Mouse (Mus musculus): ENCODE measurements around the gene Hoxc4. TPM values are rescaled to one million over a fixed set of nuclear protein-coding genes. Genes with fewer than 3 reads are reported as not detected.

Gene Hoxc4
- polyA plus RNA-seq, 1 experiment from 2014 or later, result 4.9 TPM

DNA sequence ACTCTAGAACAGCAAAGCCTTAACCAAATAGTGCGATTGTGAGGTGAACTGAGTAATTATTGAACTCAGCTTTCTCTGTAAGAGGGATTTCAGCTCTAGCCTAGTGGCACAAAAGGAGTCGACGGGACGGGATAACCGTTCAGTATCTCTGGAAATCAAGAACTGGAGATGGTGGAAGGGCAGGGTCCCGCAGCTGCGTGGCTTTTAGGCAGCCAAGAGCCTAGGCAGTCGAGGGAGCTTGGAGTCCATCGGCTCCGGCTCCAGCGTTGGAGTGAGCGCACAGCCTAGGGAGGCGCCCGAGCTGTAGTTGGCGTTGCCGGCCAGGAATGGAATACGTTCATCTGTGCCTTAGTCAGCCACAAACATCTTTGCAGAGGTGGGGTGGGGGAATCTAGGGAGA, 13.4 kb upstream of the Hoxc4 start:
- Histone ChIP-seq H3K36me3 (no peaks in the 10 kb centered on the region), H3K4me1 (peaks cover 51% of the 10 kb centered on the region), H3K9ac (no peak overlapping the region), H3K4me3 (no peak overlapping the region), H3K9me3 (no peaks in the 10 kb centered on the region), H3K4me2 (replicated peaks) (peak overlapping the region; percentile 33), H3K27me3 (peaks cover 100% of the 10 kb centered on the region), H3K27ac (no peak overlapping the region)
- 1% methylated on average over 17 of the region's 17 CpGs for WGBS
- no peak for ATAC-seq (ENCODE audit: low FRiP score, low read depth)

DNA sequence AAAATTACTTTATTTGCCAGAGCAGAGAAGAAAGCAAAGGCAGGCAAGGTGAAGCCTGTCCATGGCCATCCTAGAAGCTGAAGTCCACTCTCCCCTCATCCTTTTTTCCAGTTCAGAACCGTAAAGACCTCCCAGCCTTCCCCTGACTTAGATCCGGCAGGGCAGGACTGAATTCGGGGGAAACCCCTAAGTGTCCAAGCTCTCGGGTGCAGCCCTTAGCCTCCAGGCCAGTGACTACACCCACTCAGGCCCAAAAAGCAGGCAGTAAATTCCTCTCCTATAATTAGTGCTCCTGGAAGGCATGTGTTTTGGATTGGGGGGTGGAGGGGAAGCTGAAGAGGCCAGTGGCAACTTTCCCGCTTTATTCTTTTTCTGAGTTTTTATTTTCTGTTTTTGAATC, 12.9 kb upstream of the Hoxc4 start:
- Histone ChIP-seq H3K9ac (no peak overlapping the region), H3K4me1 (peaks cover 51% of the 10 kb centered on the region), H3K27ac (no peak overlapping the region)

DNA sequence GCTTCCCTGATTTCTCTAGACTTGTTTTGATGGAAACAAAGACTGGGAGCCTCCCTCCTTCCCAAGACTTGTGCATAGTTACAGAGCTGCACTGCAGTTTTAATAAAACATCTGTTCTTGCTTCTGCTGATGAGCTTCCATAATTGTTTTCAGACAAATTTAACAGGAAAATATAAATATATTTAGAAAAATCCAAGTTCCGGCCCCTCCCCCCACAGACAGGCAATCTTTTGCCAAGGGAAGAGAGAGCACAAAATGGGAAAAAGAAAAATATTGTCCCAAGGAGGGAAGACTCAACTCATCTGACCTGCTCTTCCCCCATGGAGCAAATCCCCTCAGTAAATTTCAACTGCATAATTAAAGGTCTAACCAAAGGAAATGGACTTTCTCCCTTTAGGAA, 12.4 kb upstream of the Hoxc4 start:
- WGBS, result 7% methylated on average over 1 of the region's 1 CpGs
- H3K4me2 ChIP-seq (replicated peaks), result peak overlapping the region; percentile 33; the same call in 1 of the 2 replicates
- no peak overlapping the region for H3K4me3 ChIP-seq
- no peaks in the 10 kb centered on the region for H3K9me3 ChIP-seq
- ATAC-seq (ENCODE audit: low FRiP score, low read depth), result no peak
- peaks cover 100% of the 10 kb centered on the region for H3K27me3 ChIP-seq
- H3K9ac ChIP-seq, result no peak overlapping the region
- H3K4me1 ChIP-seq, result peaks cover 51% of the 10 kb centered on the region
- no peaks in the 10 kb centered on the region for H3K36me3 ChIP-seq
- H3K27ac ChIP-seq, result no peak overlapping the region

More for the DNA sequence above, 12.9 kb upstream of the Hoxc4 start:
- peaks cover 100% of the 10 kb centered on the region for H3K27me3 ChIP-seq
- ATAC-seq (ENCODE audit: low FRiP score, low read depth), result no peak
- no peaks in the 10 kb centered on the region for H3K36me3 ChIP-seq
- no peak overlapping the region for H3K4me3 ChIP-seq
- WGBS, result 11% methylated on average over 5 of the region's 5 CpGs
- H3K9me3 ChIP-seq, result no peaks in the 10 kb centered on the region
- H3K4me2 ChIP-seq (replicated peaks), result peak overlapping the region; percentile 33

DNA sequence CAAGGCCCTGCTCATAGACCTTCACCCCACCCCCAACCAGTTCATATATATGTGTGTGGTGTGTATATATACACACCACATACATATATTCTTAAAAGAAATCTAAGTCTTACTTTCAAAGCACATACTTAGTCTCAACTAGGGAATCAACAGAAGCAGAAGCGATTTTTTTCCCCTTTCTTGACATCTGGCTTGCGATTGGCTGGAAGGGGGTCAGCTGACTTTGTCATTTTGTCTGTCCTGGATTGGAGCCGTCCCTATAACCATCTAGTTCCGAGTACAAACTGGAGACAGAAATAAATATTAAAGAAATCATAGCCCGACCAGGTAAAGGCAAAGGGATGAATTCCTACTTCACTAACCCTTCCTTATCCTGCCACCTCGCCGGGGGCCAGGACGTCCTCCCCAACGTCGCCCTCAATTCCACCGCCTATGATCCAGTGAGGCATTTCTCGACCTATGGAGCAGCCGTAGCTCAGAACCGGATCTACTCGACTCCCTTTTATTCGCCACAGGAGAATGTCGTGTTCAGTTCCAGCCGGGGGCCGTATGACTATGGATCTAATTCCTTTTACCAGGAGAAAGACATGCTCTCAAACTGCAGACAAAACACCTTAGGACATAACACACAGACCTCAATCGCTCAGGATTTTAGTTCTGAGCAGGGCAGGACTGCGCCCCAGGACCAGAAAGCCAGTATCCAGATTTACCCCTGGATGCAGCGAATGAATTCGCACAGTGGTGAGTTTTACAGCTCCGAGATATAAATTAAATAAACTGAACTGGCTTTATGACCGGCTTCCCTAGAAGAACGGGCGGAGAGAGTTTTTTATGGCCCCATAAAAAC, 9.2 kb upstream of the Hoxc4 start:
- H3K4me2 ChIP-seq (replicated peaks), result peak overlapping the region; percentile 49
- peaks cover 98% of the 10 kb centered on the region for H3K27me3 ChIP-seq
- peak overlapping the region; percentile 25; the same call in 1 of the 2 replicates for H3K9ac ChIP-seq
- H3K27ac ChIP-seq, result no peak overlapping the region
- ATAC-seq (ENCODE audit: low FRiP score, low read depth), result no peak
- peak overlapping the region; percentile 29 for H3K4me3 ChIP-seq
- WGBS, result 2% methylated on average over 27 of the region's 27 CpGs
- H3K9me3 ChIP-seq, result no peaks in the 10 kb centered on the region
- H3K36me3 ChIP-seq, result no peaks in the 10 kb centered on the region
- peaks cover 50% of the 10 kb centered on the region for H3K4me1 ChIP-seq

DNA sequence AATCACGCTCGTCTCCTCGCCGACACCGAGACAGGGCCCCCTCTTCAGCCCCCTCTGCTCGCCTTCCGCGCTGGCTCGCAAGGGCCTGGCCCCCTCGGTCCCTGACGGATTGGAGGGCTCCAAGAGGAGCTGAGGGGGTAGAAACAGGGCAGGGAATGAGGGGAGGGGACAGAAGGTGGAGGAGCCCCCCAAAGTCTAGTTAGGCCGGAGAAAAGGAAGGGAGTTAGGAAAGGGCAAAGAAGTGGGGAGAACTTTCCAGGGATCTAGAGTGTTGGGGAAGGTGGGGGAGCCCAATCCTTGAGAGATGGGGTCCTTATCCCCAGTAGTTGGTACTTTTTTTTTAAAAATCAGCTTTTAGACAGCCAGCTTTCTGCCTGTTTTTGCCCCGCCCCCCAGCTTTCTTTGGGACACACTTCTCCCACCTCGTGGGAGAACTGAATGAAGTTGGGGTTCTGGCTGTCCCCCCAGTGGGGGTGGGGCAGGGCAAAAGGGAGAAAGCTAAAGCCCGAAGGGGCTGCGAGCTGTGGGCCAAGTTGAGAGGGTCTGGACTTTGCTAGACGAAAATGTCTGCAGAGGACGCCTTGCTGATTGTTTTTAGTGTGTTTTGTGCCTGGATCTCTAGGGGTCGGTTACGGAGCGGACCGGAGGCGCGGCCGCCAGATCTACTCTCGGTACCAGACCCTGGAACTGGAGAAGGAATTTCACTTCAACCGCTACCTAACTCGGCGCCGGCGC, 8.5 kb upstream of the Hoxc4 start:
- 5% methylated on average over 31 of the region's 31 CpGs for WGBS
- Histone ChIP-seq H3K4me2 (replicated peaks) (peak overlapping the region; percentile 49), H3K27me3 (peaks cover 98% of the 10 kb centered on the region), H3K9me3 (no peaks in the 10 kb centered on the region), H3K27ac (no peak overlapping the region), H3K9ac (peak overlapping the region; percentile 25; the same call in 1 of the 2 replicates), H3K36me3 (no peaks in the 10 kb centered on the region), H3K4me1 (peaks cover 57% of the 10 kb centered on the region), H3K4me3 (peak overlapping the region; percentile 29)
- ATAC-seq (ENCODE audit: low FRiP score, low read depth), result no peak

DNA sequence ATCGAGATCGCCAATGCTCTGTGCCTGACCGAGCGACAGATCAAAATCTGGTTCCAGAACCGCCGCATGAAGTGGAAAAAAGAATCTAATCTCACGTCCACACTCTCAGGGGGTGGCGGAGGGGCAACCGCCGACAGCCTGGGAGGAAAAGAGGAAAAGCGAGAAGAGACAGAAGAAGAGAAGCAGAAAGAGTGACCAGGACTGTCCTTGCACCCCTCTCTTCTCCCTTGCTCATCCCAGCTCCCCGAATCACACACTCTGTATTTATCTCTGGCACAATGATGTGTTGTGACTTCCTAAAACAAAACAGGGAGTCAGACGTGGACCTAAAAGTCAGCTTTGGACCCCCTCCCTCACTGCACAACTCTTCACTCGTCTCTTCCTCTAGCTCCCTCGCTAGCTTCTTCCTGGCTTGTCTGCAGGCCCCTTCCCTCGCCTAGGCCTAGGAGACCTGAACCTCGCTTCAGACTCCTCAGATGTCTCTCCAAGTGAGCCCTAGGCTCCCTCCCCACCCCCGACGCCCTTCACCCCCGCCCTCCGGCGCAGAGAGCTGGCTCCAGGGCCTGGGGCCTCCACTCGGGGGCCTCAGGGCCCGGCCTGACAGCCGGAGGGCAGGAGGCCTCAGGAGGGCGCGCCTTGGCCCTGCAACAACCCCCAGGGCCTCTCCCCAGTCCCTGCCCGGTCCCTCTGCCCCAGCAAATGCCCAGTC, 7.7 kb upstream of the Hoxc4 start:
- H3K4me1 ChIP-seq, result peaks cover 56% of the 10 kb centered on the region
- 12% methylated on average over 28 of the region's 28 CpGs for WGBS
- H3K27me3 ChIP-seq, result peaks cover 98% of the 10 kb centered on the region
- ATAC-seq (ENCODE audit: low FRiP score, low read depth), result no peak
- no peaks in the 10 kb centered on the region for H3K9me3 ChIP-seq
- peak overlapping the region; percentile 29 for H3K4me3 ChIP-seq
- no peak overlapping the region for H3K27ac ChIP-seq
- peak overlapping the region; percentile 49 for H3K4me2 ChIP-seq (replicated peaks)
- H3K36me3 ChIP-seq, result no peaks in the 10 kb centered on the region
- H3K9ac ChIP-seq, result peak overlapping the region; percentile 25; the same call in 1 of the 2 replicates

DNA sequence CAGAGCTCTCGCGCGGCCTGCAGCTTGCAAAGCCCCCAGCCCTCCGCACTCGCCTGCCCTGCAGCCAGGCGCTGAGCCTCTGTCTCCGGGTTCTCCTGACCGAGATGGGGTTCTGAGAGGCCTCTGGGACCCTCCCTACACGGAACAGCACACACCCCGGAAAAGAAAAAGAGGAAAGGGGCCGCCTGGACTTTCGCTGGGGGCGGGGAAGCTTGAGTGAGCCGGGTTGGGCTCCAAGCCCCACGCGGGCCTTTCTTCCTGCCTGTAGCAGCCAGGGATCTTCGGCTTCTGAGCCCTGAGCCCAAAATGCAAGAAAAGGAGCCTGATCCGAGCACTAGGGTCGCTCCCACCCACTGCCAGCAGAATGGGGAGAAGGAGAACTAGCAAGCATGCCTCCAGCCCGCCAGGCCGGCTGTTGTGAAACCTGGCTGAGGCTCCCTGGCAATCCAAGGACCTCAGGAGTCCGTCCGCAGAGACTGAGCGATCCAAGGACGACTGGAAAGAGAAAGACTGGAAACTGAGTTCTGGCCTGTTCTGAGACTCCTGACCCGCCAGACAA, 6.7 kb upstream of the Hoxc4 start:
- peak overlapping the region; percentile 12; the same call in 1 of the 2 replicates for H3K4me3 ChIP-seq
- ATAC-seq (ENCODE audit: low FRiP score, low read depth), result no peak
- no peak overlapping the region for H3K27ac ChIP-seq
- no peaks in the 10 kb centered on the region for H3K36me3 ChIP-seq
- peak overlapping the region; percentile 32; the same call in 1 of the 2 replicates for H3K4me2 ChIP-seq (replicated peaks)
- H3K9me3 ChIP-seq, result no peaks in the 10 kb centered on the region
- H3K4me1 ChIP-seq, result peaks cover 59% of the 10 kb centered on the region
- H3K27me3 ChIP-seq, result peaks cover 98% of the 10 kb centered on the region
- no peak overlapping the region for H3K9ac ChIP-seq
- 12% methylated on average over 26 of the region's 26 CpGs for WGBS

DNA sequence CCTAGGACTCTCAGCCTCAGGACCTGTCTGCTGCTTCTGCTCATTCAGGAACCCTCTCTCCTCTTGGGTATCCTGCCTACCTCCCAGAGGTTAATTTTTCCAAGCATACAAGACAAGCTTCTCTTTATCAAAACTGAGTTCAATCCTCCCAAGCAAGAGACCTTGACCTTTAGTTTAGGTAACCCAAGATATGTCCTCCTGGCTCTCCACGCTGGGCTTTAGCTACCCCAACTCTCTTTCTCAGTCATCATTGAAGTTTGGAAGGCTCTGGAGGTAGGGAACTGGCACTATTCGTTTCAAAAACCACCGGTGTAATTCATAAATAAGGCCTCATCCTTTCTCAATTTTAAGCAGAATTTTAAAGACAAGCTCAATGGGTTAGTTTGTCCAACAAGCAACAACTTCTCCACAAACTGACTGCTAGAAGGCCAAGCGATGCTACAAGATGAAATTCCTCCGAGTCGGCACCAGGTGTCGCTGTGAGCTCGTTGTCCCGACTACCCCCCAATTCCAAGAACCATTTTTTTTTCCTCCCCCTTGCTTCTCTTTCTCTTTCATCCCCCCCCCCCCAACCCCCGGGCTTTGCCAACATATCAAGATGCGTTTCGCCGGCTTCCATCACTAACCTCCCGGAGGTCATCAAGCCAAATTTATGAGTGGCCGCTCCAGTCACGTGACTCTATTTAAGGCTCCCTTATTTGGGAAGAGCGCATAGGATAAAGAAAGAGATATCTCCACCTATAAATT, 5.3 kb upstream of the Hoxc4 start:
- no peak for ATAC-seq (ENCODE audit: low FRiP score, low read depth)
- Histone ChIP-seq H3K27me3 (peaks cover 98% of the 10 kb centered on the region), H3K4me2 (replicated peaks) (peak overlapping the region; percentile 60), H3K9ac (no peak overlapping the region), H3K36me3 (no peaks in the 10 kb centered on the region), H3K9me3 (no peaks in the 10 kb centered on the region), H3K4me3 (peak overlapping the region; percentile 32), H3K4me1 (peaks cover 63% of the 10 kb centered on the region), H3K27ac (no peak overlapping the region)
- WGBS, result 5% methylated on average over 17 of the region's 17 CpGs

DNA sequence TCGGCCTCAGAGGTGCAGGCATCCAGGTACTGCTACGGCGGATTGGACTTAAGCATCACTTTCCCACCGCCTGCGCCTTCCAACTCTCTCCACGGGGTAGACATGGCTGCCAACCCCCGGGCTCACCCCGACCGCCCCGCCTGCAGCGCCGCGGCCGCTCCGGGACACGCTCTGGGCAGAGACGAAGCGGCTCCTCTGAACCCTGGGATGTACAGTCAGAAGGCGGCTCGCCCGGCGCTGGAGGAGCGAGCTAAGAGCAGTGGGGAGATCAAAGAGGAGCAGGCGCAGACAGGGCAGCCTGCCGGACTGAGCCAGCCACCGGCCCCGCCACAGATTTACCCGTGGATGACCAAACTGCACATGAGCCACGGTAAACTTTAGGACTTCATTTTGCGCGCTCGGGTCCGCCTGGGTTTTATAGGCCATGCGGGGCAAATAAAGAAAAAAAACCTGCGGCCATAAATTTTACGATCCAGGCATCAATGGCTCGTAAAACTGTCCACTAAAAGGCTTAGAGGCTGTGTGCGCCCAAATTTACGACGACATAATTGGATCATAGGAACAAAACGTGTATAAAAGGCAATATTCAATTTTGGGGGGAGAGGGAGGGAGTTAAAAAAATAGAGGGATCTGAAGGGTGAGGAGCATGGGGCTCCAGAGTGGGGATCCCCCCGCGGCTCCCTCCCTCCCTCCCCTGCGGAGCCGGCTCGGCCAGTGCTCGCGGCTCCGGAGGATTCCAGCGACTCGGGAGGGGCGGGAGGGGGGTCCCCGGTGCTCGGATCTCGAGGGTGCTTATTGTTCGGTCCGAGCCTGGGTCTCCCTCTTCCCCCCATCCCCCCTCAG, 4.3 kb upstream of the Hoxc4 start:
- Histone ChIP-seq H3K4me2 (replicated peaks) (peak overlapping the region; percentile 60), H3K9me3 (no peaks in the 10 kb centered on the region), H3K4me1 (peaks cover 70% of the 10 kb centered on the region), H3K36me3 (no peaks in the 10 kb centered on the region), H3K4me3 (peak overlapping the region; percentile 32), H3K27me3 (peaks cover 98% of the 10 kb centered on the region), H3K9ac (peak overlapping the region; percentile 54), H3K27ac (peak overlapping the region; percentile 67; the same call in 1 of the 2 replicates)
- ATAC-seq (ENCODE audit: low FRiP score, low read depth), result peak; percentile 69
- WGBS, result under 1% methylated on average over 57 of the region's 57 CpGs

DNA sequence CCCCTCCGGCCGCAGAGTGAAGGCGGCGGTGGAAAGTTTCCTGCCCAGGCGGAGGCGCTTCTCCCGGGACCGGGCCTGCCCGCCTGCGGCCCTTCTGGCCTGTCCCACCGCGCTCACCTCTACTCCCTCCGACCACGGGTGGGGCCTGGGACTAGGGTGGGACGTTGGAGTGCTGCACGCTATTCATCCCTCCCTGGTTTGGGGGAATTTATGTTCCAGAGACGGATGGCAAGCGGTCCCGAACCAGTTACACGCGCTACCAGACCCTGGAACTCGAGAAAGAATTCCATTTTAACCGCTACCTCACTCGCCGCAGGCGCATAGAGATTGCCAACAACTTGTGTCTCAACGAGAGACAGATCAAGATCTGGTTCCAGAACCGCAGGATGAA, 3.7 kb upstream of the Hoxc4 start:
- H3K4me3 ChIP-seq, result peak overlapping the region; percentile 32
- H3K27me3 ChIP-seq, result peaks cover 98% of the 10 kb centered on the region
- H3K36me3 ChIP-seq, result no peaks in the 10 kb centered on the region
- peak overlapping the region; percentile 67; the same call in 1 of the 2 replicates for H3K27ac ChIP-seq
- H3K4me1 ChIP-seq, result peaks cover 65% of the 10 kb centered on the region
- WGBS, result 2% methylated on average over 28 of the region's 28 CpGs
- peak; percentile 5; the same call in 1 of the 2 replicates for ATAC-seq (ENCODE audit: low FRiP score, low read depth)
- peak overlapping the region; percentile 45 for H3K9ac ChIP-seq
- peak overlapping the region; percentile 60 for H3K4me2 ChIP-seq (replicated peaks)
- H3K9me3 ChIP-seq, result no peaks in the 10 kb centered on the region
